ENCODE assay signal across 12 mouse cellular contexts in genomic region chr3:66193910-66194562, GRCm38 (mm10). TPM values are rescaled to one million over a fixed set of nuclear protein-coding genes. Genes with fewer than 3 reads are reported as not detected.
"Had no signal": no experiment of that assay in that cellular context is flagged by ENCODE, and none has a peak within 500 bp of the region (broad histone marks: within the 10 kb centered on the region; RNA-seq: fewer than 3 reads in every experiment).

No protein-coding gene starts in this region.

- H3K9ac ChIP-seq: limb, embryonic 12.5 days; liver, embryonic 14.5 days had no signal

- H3K4me3 ChIP-seq: limb, embryonic 12.5 days had no signal

- H3K4me2 ChIP-seq: limb, embryonic 12.5 days had no signal

- H3K4me1 ChIP-seq: limb, embryonic 12.5 days had no signal

- DNase-seq: kidney, adult 11 months; kidney, postnatal 10 days; layer of hippocampus, adult 9-11 months; layer of hippocampus, postnatal 36 days; lung, adult 18-20 months; midbrain, embryonic 14.5 days; thymus, postnatal 36 days had no signal

- H3K27ac ChIP-seq: limb, embryonic 12.5 days; liver, embryonic 14.5 days had no signal

- H3K36me3 ChIP-seq: limb, embryonic 12.5 days had no signal

- H3K27me3 ChIP-seq: limb, embryonic 12.5 days had no signal

- H3K9me3 ChIP-seq: limb, embryonic 12.5 days had no signal

RNA-seq across cellular contexts. Expression of gene Ptx3, which starts 25.7 kb away (rescaled TPM):
- total RNA-seq: liver, adult 2 months; megakaryocyte-erythroid progenitor cell, adult 5-6 weeks had no signal
- polyA plus RNA-seq: liver, adult 2 months; spleen, adult 2 months had no signal
